Mouse (Mus musculus) limb, embryonic 12.5 days (tissue): ENCODE data around the gene Crcp. TPM values are rescaled to one million over a fixed set of nuclear protein-coding genes. Genes with fewer than 3 reads are reported as not detected.
A peak's percentile ranks its signal among the peaks of the same experiment; 100 is the strongest.
"Not testable (repeated sequence)": the region's sequence is repeated elsewhere in the genome, so short reads cannot be mapped to it uniquely, and the experiment has no call there.

Source experiments
- ATAC-seq: fragments of 200-750 bp; cut with Nextera tagmentation; 2 replicates; pipeline ENCODE4 v1.8.0; 2017; ENCODE audit warnings: low read depth, moderate TSS enrichment; ENCODE audit not compliant: insufficient number of reproducible peaks, insufficient read depth, low FRiP score, low TSS enrichment
- H3K27ac ChIP-seq: fragments of 300-500 bp; sonication (generic); 2 replicates; pipeline ENCODE4 v1.5.1; 2016; ENCODE audit warnings: mild to moderate bottlenecking, moderate library complexity
- H3K27me3 ChIP-seq: fragments of 300-500 bp; sonication (generic); 2 replicates; pipeline ENCODE4 v1.6.1; 2016; ENCODE audit warnings: mild to moderate bottlenecking, moderate library complexity
- H3K36me3 ChIP-seq: fragments of 300-500 bp; sonication (generic); 2 replicates; pipeline ENCODE4 v1.6.1; 2016; ENCODE audit warnings: mild to moderate bottlenecking, moderate library complexity
- H3K4me1 ChIP-seq: fragments of 300-500 bp; sonication (generic); replicated peaks from 2 replicates; pipeline ENCODE4 v1.6.1; 2016
- H3K4me2 ChIP-seq: fragments of 300-500 bp; sonication (generic); 2 replicates; pipeline ENCODE4 v1.6.1; 2016; ENCODE audit warnings: mild to moderate bottlenecking, moderate library complexity
- H3K4me3 ChIP-seq: fragments of 300-500 bp; sonication (generic); replicated peaks from 2 replicates; pipeline ENCODE4 v1.5.1; 2016; ENCODE audit warnings: mild to moderate bottlenecking
- H3K9ac ChIP-seq: fragments of 300-500 bp; sonication (generic); replicated peaks from 2 replicates; pipeline ENCODE4 v1.6.1; 2016; ENCODE audit warnings: mild to moderate bottlenecking, moderate library complexity
- H3K9me3 ChIP-seq: fragments of 300-500 bp; sonication (generic); 2 replicates; pipeline ENCODE4 v1.6.1; 2016; ENCODE audit warnings: mild to moderate bottlenecking, moderate library complexity
- WGBS: fragments of 180-500 bp; shearing (Covaris S2); methylation state at CpG from one replicate; pipeline ENCODE4 v1.1.7; 2016; 5-methylcytosine and 5-hydroxymethylcytosine counted together
- polyA plus RNA-seq: library from polyadenylated mRNA; unstranded; fragments of >200 nt; fragmentation: Nextera tagmentation; extraction: Ambion mirVana; gene quantifications from 2 replicates; pipeline ENCODE4 v1.2.1, GENCODE M21; 2016

Crcp gene
- polyA plus RNA-seq, 1 experiment from 2014 or later = 39.6 TPM

GRCm38 (mm10) chr5:130023067-130023766 lies 5.9 kb upstream of the Crcp start:
- Histone ChIP-seq H3K9ac (0 out of 2 replicates have a peak overlapping the region, but pooled peaks have one; percentile 37), H3K4me2 (peak overlapping the region; percentile 73), H3K27me3 (peaks cover 4% of the 10 kb centered on the region; the same call in 1 of the 2 replicates), H3K9me3 (no peaks in the 10 kb centered on the region), H3K4me1 (peaks cover 14% of the 10 kb centered on the region; the same call in 1 of the 2 replicates), H3K4me3 (peak overlapping the region; percentile 49), H3K27ac (no peak overlapping the region), H3K36me3 (peaks cover 3% of the 10 kb centered on the region; the same call in 1 of the 2 replicates)
- 44% methylated on average over 12 of the region's 12 CpGs for WGBS
- no peak for ATAC-seq

DNA sequence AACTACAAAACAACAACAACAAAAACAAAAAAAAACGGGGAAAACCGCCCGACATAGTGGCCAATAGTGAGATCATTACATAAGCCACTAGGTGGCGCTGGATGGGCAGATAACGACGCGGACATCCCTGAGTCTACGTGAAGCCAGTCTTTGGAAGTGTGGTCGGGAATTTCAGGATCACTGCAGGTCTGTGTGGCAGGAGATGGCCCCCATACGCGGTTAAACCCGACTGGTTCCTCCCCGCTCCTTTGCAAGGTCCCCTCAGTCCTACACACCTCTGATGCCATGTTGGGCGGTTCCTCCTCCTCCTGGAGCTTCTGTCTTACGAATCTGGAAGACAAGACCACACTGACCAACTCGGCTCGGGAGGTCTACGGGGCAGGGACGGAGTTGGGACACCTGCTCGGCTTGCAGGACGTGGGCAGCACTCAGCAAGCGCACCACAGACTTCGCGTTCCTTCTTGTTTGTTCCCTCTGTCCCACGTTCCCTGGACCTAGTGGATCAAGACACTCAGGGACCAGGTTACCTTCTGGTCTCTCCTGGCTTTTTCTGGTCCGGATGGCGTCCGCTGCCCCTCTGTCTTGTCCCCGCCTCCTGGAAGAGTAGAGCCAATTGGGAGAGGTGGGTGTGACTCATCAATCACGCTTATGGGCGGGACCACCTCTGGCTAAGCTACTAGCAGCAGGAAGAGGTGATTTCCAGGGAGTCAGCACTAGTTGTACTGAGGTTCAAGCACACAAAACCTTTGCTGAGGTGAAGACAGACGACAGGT lies 5.1 kb upstream of the Crcp start:
- Histone ChIP-seq H3K4me3 (peak overlapping the region; percentile 49), H3K4me1 (peaks cover 14% of the 10 kb centered on the region; the same call in 1 of the 2 replicates), H3K27me3 (peaks cover 4% of the 10 kb centered on the region; the same call in 1 of the 2 replicates), H3K9me3 (no peaks in the 10 kb centered on the region), H3K4me2 (peak overlapping the region; percentile 73), H3K36me3 (no peaks in the 10 kb centered on the region), H3K9ac (peak overlapping the region; percentile 61), H3K27ac (peak overlapping the region; percentile 69)
- WGBS = under 1% methylated on average over 32 of the region's 32 CpGs
- peak; percentile 81 for ATAC-seq

DNA sequence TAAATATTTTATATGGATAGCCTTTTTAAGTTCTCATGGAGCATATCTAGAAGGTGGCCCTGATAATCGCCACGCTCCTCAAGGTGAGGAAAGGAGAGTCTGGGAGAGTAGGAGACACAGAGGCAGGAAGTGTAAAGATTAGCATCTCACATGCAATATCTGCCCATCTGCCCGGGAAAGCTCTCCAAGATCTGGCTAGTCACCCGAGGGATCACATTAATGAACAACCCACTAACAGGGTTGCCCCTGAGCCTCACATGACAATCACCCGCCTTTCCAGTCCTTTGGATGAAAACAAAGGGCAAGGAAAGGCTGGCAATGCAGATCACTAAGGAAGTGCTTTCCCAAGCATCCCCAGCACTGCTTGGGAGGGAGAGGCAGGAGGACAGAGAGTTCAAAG lies 2.0 kb upstream of the Crcp start:
- Histone ChIP-seq H3K4me3 (no peak overlapping the region), H3K9me3 (no peaks in the 10 kb centered on the region), H3K9ac (no peak overlapping the region), H3K27ac (no peak overlapping the region), H3K4me2 (no peak overlapping the region), H3K4me1 (peaks cover 10% of the 10 kb centered on the region; the same call in 1 of the 2 replicates), H3K36me3 (no peaks in the 10 kb centered on the region), H3K27me3 (peaks cover 4% of the 10 kb centered on the region; the same call in 1 of the 2 replicates)
- 82% methylated on average over 5 of the region's 5 CpGs for WGBS
- no peak for ATAC-seq

GRCm38 (mm10) chr5:130027696-130028095 lies 1.4 kb upstream of the Crcp start:
- Histone ChIP-seq H3K27me3 (peaks cover 4% of the 10 kb centered on the region; the same call in 1 of the 2 replicates), H3K4me2 (no peak overlapping the region), H3K4me1 (peaks cover 10% of the 10 kb centered on the region; the same call in 1 of the 2 replicates), H3K36me3 (peaks cover 3% of the 10 kb centered on the region; the same call in 1 of the 2 replicates), H3K9me3 (no peaks in the 10 kb centered on the region), H3K27ac (no peak overlapping the region), H3K4me3 (no peak overlapping the region), H3K9ac (no peak overlapping the region)
- 80% methylated on average over 7 of the region's 7 CpGs for WGBS
- no peak for ATAC-seq

GRCm38 (mm10) chr5:130031410-130032390 lies 2.6 kb downstream of the Crcp start:
- 91% methylated on average over 19 of the region's 19 CpGs for WGBS
- Histone ChIP-seq H3K9me3 (no peaks in the 10 kb centered on the region), H3K27ac (no peak overlapping the region), H3K27me3 (peaks cover 4% of the 10 kb centered on the region; the same call in 1 of the 2 replicates), H3K4me2 (no peak overlapping the region), H3K9ac (no peak overlapping the region), H3K4me1 (peaks cover 7% of the 10 kb centered on the region; the same call in 1 of the 2 replicates), H3K36me3 (peaks cover 21% of the 10 kb centered on the region), H3K4me3 (no peak overlapping the region)
- no peak for ATAC-seq

DNA sequence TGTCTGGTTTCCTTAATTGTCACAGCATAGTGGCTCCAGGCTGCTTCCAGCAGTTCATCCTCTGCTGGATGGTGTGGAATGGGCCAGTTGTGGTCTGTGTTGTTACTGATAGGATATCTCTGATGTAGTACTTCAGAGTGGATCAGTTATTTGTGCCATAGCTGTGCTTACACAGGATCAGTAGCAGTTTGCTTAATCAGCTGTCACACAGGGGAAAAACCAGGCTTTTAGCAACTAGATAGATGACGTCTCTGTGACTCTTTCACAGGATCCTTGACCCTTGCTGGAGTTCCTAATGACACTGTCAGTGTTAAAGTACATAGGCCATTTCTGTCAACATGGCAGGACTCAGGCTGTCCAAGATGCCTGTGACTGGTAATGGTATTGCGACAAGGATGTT lies 4.8 kb downstream of the Crcp start:
- no peak overlapping the region for H3K4me3 ChIP-seq
- ATAC-seq = no peak
- 78% methylated on average over 2 of the region's 2 CpGs for WGBS
- peaks cover 7% of the 10 kb centered on the region; the same call in 1 of the 2 replicates for H3K4me1 ChIP-seq
- no peak overlapping the region for H3K27ac ChIP-seq
- no peaks in the 10 kb centered on the region for H3K27me3 ChIP-seq
- no peak overlapping the region for H3K4me2 ChIP-seq
- H3K9me3 ChIP-seq = no peaks in the 10 kb centered on the region
- H3K9ac ChIP-seq = no peak overlapping the region
- peaks cover 34% of the 10 kb centered on the region for H3K36me3 ChIP-seq

- ATAC-seq, H3K4me2 ChIP-seq, H3K9ac ChIP-seq, H3K27ac ChIP-seq, H3K4me1 ChIP-seq, H3K27me3 ChIP-seq, H3K9me3 ChIP-seq, H3K4me3 ChIP-seq: not testable (repeated sequence)
- 68% methylated on average over 2 of the region's 2 CpGs for WGBS
- H3K36me3 ChIP-seq = peaks cover 55% of the 10 kb centered on the region
Observed at GRCm38 (mm10) chr5:130036300-130036699, 7.2 kb downstream of the Crcp start.

DNA sequence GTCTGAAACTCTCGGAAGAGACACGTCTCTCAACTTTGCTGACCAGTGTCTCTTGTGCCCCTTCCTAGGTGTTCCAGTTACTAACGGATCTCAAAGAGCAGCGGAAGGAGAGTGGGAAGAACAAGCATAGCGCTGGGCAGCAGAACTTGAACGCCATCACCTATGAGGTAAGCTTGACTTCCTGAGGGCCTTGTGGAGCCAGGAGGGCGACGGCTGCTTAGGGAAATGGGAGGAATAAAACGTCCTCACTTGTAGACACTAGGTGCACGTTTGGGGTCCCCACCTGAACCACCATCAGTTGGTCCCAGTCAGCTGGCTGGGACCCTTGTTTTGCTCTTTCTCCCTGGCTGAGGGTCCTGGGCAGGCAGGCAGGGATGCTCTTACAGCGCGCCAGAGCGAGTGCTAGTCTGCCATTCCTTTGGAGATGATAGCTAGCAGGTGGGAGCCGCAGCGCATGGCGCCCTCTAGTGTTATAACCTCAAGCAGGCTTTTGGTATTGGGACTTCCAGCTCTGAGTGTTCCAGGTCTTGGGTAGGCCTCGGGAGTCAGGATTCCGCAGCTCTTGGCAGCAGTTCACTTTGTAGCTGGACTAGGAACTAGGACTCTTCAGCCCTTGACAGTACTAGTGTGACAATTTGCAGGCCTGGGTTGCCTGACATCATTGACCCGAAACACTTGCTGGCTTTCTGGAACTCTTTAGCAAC lies 8.8 kb downstream of the Crcp start:
- Histone ChIP-seq H3K27me3 (no peaks in the 10 kb centered on the region), H3K4me3 (no peak overlapping the region), H3K4me2 (no peak overlapping the region), H3K9ac (no peak overlapping the region), H3K27ac (no peak overlapping the region), H3K36me3 (peaks cover 68% of the 10 kb centered on the region), H3K9me3 (no peaks in the 10 kb centered on the region), H3K4me1 (no peaks in the 10 kb centered on the region)
- WGBS = 66% methylated on average over 19 of the region's 19 CpGs
- ATAC-seq = no peak

GRCm38 (mm10) chr5:130040797-130041196 lies 11.7 kb downstream of the Crcp start:
- WGBS = 93% methylated on average over 4 of the region's 4 CpGs
- H3K4me1 ChIP-seq = no peaks in the 10 kb centered on the region
- H3K36me3 ChIP-seq = peaks cover 85% of the 10 kb centered on the region
- no peak overlapping the region for H3K9ac ChIP-seq
- no peak overlapping the region for H3K27ac ChIP-seq
- H3K9me3 ChIP-seq = no peaks in the 10 kb centered on the region
- H3K4me2 ChIP-seq = no peak overlapping the region
- H3K4me3 ChIP-seq = no peak overlapping the region
- ATAC-seq = no peak
- H3K27me3 ChIP-seq = no peaks in the 10 kb centered on the region

DNA sequence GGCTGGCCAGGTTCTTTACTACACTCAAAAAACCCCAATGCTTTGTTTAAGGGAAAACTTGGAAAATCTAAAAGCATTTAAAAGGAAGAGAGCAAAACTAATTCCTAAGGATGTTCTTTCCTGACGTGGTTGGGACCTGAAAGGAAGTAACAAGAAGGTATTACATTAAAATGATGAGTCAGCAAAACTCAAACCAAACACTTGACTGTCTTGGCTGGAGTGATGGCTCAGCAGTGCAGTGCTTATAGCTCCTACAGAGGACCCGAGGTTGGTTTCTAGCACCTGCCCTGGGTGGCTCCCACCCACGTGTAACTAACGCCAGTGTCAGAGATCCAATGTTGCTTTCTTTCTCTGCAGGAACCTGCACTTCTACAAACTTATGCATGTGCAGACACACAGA lies 12.2 kb downstream of the Crcp start:
- no peak overlapping the region for H3K9ac ChIP-seq
- H3K36me3 ChIP-seq = peaks cover 85% of the 10 kb centered on the region
- no peaks in the 10 kb centered on the region for H3K9me3 ChIP-seq
- WGBS = 83% methylated on average over 4 of the region's 4 CpGs
- H3K4me3 ChIP-seq = no peak overlapping the region
- no peaks in the 10 kb centered on the region for H3K27me3 ChIP-seq
- no peak for ATAC-seq
- H3K4me1 ChIP-seq = no peaks in the 10 kb centered on the region
- H3K4me2 ChIP-seq = no peak overlapping the region
- H3K27ac ChIP-seq = no peak overlapping the region
